Mouse (Mus musculus): Measurements from ENCODE around the gene Hist1h3i.
"Not testable (repeated sequence)": the region's sequence is repeated elsewhere in the genome, so short reads cannot be mapped to it uniquely, and the experiment has no call there.

The Hist1h3i gene

DNA sequence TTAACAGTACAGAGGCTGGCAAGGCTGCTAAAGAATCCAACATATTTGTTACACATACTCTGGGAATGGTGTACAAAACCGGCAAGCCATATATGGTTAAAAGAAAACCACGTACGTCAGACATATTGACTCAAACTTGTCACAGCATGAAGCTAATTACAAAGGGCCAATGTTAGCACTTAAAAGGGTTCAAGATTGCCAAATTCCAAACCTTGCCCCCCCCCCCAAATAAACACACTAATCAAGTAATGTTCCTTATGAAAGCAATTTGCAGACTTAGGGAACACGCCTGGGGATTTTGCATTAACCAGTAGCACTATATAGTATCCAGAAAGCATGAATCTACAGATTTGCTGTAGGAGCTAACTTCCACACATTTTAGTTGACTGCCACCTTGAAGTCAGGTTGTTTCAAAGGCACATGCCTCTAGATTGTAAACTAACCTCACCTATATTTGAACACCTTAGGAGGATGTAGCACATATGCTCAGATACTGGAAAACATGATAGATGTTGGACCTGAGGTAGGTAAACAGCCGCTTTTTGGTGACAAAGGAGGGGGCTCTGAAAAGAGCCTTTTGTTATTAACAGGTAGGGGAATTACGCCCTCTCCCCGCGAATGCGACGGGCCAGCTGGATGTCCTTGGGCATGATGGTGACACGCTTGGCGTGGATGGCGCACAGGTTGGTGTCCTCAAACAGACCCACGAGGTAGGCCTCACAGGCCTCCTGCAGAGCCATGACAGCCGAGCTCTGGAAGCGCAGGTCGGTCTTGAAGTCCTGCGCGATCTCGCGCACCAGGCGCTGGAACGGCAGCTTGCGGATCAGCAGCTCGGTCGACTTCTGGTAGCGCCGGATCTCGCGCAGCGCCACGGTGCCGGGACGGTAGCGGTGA, 562 bp downstream of the Hist1h3i start:
- not testable (repeated sequence) for DNase-seq (ENCODE audit: low read depth)

DNA sequence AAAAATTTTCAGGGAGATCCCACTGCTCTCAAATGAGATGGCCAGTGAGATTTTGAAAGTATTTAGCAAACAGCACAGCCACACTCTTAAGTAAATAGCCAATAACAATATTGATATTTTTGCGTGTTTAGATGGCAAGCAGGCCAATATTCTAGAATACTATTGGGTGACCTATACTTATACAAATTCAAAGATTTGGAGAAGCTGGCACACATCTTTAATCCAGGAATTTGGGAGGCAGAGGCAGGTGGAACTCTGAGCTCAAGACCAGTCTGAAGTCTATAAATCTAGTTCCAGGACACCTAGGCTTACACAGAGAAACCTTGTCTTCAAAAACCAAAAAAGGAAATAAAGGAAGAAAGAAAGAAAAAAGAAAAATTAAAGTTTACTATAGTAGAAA, 1.5 kb downstream of the Hist1h3i start:
- DNase-seq (ENCODE audit: low read depth) = no peak

DNA sequence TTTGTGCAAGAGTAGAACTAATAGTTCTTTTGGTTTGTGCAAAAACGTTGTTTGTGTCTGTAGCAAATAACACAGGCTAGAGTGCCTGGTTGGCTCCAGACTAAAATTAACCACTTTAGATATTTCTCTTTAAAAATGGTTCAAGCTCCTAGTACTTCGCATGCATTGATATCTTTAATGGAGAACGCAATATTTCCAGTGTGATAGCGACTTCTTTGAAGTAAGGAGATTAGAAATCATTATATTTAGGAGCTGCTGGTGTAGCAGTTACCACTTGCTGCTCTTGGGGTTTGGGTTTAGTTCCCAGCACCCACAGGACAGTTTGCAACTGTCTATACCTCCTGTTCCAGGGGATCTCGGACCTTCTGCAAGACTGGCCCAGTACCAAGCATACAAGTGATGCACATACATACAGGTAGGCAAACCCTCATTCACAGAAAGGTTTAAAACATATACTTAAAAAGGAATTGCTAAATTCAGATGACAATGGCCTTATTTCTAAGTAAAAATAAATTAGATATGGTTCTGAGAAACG, 2.1 kb downstream of the Hist1h3i start:
- no peak for DNase-seq (ENCODE audit: low read depth)

DNA sequence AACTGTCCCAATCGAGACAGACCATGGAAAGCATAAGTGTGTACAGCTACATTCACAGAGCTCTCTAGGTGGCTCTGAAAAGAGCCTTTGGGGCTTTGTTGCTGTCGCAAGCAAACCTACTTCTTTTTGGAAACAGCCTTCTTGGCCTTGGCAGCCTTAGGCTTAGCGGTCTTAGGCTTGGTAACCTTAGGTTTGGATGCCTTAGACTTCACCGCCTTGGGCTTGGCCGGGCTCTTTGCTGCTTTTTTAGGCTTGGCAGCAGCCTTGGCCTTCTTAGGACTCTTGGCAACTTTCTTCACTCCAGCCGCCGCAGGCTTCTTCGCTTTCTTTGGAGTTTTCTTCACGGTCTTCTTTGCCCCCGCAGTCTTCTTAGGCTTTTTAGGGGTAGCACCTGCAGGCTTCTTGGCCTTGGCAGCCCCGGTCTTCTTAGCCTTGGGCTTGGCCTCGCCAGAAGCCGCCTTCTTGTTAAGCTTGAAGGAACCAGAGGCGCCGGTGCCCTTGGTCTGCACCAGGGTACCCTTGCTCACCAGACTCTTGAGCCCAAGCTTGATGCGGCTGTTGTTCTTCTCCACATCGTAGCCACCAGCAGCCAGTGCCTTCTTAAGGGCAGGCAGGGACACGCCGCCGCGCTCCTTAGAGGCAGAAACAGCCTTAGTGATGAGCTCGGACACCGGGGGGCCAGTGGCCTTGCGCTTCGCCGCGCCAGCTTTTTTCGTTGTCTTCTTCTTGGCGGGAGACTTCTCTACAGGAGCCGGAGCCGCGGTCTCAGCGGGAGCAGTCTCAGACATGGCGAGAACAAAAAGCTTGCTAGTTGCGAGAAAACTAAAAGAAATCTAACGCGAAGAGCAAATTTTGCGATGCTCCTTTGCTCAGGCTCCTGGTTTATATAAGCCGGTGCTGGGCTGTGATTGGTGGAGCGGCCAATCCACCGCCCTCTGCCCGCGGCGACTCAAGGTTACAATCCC, 3.1 kb downstream of the Hist1h3i start, which contains the start of gene Hist1h1b:
Hist1h1b (minus strand) TSS at position 859 of the 965 bp plus-strand sequence.
- DNase-seq (ENCODE audit: low read depth) = peak; percentile 65

DNA sequence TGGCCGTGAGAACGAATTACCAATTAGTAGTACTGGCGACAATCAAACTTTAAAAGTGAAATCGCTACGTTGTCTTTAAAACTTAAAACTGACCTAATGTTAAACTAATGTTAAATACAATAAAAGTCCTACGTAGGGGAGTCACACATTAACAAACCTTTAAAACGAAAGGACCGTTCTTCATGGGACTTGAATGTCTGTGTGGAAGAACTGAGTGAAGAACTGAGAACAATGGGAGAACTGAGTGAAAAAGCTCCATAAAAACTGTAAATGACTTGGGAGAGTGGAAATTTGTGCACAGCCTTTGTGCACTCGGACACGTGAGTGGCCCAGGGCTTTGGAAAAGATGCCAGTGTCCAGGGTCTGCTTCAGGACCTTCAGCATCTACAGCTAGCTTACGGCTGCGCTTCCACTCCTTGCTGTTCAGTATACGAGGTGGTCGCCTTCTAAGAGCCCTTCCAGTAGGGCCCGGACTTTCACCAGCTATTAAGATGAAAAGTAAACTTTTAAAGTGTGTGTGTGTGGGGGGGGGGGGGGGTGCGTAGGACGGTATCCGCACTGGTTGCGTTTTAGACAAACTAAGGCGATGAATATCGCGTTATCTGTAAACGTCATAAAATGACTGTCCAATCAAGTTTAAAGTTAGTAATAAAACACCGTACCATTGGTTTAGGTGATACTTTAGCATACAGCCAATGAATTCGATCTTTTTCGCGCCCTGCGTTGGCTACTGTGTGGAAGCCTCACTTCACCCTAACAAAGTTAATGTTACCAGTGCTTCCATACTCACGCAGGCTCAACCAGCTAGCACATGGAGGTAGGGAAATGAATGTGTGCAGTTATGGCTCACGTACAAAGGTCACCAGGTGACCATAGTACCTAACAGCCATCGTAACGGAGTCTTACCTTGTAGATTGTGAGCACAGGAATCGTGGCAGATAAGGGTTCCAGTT, 4.1 kb downstream of the Hist1h3i start:
- peak; percentile 65 for DNase-seq (ENCODE audit: low read depth)

DNA sequence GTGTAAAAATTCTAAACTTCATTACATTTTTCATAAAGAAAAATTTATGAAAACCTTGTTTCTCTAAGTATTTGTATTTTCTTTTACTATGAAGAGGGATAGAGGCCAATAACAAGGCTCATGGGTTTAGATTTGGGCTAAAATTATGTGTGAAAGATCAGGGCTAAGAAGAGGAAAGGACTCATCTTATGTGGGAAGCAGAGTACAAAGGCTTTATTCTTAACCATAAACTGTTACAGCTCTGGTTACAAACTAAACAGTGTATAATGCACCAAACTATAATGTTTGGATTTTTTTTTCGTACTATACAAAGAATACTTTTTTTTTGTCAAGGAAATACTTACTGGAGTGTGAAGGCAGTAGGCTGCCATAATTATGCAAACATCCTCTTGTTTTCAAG, 27.5 kb downstream of the Hist1h3i start:
- no peak for DNase-seq (ENCODE audit: low read depth)

DNA sequence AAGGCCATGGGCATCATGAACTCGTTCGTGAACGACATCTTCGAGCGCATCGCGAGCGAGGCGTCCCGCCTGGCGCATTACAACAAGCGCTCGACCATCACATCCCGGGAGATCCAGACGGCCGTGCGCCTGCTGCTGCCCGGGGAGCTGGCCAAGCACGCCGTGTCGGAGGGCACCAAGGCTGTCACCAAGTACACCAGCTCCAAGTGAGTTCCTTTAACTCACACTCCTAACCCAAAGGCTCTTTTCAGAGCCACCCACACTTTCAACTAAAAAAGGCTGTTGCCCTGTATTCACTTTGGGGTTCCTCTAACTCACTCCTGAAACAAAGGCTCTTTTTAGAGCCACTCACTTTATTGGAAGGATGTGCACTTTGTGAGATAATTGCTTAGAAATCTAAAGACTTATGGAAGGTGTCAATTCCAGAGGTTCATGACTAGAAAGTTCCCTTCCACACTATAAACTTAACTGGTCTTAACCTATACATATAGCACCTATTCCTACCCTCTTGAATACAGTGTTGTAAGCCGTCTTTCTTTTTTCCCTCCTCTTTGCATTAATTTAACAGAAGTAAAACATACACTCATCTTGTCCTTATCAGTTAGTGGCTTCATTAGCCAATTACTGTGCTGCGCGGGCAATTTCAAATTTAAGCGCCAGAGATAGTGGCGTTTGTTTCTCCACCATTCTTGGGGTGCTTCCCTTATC, 28.7 kb downstream of the Hist1h3i start:
- peak; percentile 50 for DNase-seq (ENCODE audit: low read depth)

DNA sequence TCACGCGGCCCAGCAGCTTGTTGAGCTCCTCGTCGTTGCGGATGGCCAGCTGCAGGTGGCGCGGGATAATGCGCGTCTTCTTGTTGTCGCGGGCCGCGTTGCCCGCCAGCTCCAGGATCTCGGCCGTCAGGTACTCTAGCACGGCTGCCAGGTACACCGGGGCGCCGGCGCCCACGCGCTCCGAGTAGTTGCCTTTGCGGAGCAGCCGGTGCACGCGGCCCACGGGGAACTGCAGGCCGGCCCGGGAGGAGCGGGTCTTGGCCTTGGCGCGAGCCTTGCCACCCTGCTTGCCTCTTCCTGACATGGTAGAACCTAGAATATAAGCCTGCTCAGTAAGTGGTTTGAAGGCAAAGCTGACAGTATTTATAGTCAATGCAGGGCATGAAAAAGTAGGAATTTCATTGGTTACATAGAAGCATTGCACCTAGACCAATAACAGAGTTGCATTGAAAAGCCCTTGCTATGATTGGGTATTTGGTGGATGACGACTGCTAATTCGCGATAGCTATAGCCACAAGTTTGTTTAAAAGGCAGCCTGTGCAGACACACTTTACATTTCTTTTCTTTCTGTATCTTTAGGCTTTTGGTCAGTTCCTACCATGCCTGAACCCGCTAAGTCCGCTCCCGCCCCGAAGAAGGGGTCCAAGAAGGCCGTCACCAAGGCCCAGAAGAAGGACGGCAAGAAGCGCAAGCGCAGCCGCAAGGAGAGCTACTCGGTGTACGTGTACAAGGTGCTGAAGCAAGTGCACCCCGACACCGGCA, 29.5 kb downstream of the Hist1h3i start, which contains the start of the genes Hist1h2ak and Hist1h2bn:
Hist1h2ak (minus strand) TSS at position 304 of the 762 bp plus-strand sequence.
Hist1h2bn (plus strand) TSS at position 600 of the 762 bp plus-strand sequence.
- DNase-seq (ENCODE audit: low read depth) = peak; percentile 87

DNA sequence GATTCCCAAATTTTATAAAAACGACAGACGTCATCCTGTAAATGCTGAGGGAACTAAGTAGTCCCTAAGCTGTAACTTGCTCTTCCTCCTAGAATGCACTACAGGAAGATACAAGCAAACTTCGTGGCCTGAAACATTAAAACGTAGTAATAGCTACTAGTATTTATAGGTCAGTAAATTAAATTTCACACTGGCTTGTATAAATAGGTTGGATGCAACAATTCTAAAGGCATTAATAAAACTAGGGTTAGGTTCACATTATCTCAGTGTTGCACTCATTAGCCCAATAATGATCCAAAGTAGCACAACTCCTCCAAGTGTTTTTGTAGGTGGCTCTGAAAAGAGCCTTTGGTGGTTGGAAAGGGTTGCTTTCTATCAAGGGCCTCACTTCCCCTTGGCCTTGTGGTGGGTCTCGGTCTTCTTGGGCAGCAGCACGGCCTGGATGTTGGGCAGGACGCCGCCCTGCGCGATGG, 30.1 kb downstream of the Hist1h3i start:
- DNase-seq (ENCODE audit: low read depth) = no peak

DNA sequence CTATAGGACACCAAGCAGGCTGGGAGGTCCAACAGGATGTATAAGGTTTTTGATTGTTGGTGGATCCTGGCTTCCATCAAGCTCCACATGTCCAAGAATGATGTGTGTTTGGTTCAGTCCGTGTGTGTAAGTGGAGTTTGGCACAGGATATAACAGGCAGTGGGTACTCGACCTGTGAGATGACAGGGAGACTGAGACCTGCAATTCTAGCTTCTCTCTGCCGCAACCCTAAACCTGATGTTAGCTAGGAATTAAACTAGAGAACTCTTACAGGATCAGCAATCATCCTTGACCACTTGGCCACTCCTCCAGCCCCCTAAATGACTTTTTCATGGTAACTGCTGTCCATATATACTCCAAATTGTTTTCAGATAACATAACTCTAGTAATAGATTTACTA, 30.8 kb downstream of the Hist1h3i start:
- DNase-seq (ENCODE audit: low read depth) = no peak

DNA sequence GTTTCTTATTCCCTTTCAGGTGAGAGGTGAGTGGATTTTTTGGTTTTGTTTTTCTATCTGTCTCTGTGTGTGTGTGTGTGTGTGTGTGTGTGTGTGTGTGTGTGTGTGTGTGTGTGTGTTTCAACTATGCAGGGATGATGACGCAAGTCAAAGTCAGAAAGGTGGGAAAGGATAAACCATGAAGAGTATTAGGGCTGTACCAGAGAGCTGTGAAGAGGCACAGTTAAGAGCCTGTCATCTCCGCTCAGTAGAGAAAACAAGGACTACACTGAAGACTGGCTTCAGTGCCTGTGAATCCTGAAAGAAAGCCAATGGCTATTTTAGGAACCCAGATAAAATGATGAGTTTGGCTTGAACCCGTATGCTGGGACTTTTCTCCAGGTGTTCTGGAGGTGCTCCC, 31.3 kb downstream of the Hist1h3i start:
- no peak for DNase-seq (ENCODE audit: low read depth)

DNA sequence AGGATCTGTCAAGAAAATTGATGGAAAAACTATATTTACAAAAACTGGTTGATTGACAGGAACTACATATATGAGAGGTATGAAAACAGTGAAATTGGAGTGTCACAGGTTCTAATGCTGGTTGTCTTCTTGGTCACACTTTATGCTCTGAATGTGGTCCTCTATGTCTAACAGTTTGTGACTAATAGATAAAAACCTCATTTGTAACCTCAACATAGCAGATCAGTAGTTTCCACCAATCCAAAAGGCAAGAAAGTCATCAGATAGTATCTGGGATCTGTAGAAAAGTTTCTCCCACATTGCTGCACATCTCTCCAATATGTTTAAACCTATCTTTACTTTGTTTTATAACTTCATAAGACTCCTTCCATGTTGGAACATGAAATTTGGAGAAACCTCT, 31.8 kb downstream of the Hist1h3i start:
- no peak for DNase-seq (ENCODE audit: low read depth)

DNA sequence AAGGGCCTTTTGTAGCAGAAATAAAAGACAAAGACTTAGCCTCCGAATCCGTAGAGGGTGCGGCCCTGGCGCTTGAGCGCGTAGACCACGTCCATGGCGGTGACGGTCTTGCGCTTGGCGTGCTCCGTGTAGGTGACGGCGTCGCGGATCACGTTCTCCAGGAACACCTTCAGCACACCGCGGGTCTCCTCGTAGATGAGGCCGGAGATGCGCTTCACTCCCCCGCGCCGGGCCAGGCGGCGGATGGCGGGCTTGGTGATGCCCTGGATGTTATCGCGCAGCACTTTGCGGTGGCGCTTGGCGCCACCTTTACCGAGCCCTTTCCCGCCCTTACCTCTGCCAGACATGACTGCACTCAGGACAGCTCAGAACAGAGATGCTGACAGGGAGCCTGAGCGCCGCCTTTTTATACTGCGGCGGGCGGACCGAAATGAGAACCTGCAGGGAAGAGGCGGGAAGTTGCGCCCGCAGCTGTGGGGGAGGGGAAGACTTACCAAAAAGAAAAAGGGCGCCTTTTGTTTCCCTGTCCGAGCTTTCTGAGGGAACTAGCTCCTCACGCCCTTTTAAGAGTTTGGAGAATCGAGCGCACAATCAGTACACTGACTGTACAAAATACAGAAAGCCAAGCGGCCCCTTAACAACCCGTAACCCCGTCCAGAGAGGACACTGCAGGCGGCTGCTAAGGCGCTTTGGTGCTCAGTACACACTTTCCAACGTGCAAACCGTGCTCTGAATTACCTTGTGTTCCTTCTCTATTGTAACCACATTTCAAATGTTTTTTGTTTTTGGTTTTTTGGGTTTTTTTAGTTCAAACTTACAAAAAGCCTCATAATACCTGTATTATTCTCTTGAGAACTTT, 32.8 kb downstream of the Hist1h3i start, which contains the start of gene Hist1h4k:
Hist1h4k (minus strand) TSS at position 347 of the 859 bp plus-strand sequence.
- DNase-seq (ENCODE audit: low read depth) = peak; percentile 74

DNA sequence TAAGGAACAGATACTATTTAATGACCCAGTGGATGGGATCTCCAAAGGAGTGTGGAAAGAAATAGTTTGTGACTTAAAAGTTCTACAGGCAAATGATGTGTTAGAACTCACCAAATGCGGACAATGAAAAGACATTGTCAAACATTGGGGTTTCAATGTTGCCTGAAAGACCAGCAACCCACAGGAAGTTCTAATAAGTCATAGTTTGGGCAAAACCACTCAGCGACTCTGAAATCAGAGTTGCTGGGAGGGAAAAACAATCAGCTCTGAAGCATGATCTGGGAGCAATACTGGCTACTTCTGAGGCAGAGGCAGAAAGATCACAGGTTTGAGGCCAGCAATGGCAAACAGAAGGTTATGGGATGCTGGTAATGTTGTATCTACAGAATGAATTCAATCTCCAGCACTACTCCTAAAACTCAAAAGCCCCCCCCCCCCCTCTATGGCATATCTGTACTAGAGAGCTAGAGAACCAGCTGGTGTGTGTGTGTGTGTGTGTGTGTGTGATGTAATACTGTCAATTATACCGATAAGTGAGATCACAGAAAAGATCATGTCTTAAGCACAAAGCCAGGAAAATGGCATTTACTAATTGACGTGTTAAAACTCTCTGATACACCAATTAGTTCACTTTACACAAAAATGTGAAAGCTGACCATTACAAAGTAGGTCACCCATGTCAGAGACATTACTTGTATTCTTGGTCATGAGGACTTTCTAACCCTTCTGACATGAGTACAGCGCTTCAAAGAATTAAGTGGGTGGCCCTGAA, 33.6 kb downstream of the Hist1h3i start:
- DNase-seq (ENCODE audit: low read depth) = no peak

DNA sequence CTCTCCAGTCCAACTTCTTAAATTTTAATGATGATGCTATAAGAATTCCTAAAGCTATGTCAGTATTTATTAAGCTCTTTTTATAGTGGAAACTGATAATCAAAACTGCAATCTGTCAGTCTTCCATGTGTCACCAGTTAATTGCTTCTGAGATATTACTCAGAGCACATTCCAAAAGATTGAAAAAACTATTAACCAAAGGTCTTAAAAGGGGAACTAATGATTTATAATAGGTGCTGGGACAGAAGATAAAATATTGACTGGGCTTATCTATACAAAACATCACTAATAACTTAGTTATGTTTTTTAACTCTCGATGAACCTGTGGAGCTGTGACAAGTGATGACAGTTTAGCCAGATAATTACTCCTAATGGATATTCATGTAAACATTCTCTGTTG, 38.2 kb downstream of the Hist1h3i start:
- no peak for DNase-seq (ENCODE audit: low read depth)

DNA sequence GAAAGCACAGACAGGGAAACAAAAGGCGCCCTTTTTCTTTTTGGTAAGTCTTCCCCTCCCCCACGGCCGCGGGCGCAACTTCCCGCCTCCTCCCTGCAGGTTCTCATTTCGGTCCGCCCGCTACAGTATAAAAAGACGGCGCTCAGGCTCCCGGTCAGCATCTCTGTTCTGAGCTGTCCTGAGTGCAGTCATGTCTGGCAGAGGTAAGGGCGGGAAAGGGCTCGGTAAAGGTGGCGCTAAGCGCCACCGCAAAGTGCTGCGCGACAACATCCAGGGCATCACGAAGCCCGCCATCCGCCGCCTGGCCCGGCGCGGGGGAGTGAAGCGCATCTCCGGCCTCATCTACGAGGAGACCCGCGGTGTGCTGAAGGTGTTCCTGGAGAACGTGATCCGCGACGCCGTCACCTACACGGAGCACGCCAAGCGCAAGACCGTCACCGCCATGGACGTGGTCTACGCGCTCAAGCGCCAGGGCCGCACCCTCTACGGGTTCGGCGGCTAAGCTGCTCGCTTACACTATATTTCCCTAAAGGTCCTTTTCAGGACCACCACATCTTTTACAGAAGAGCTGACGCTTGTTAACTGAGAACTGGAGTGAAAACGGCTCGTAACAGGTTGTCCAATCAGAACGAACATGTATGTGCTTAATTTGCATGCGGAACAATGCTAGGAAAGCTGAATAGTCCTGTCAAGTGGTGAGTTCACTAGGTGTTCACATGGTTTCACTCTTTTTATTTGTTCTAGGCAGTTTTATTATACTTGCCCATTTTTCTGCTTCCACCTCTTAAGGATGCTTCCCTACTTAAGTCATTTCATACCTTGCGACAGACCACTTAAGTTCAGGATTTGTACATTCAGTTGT, 48.0 kb downstream of the Hist1h3i start, which contains the start of gene Hist1h4j:
Hist1h4j (plus strand) TSS at position 159 of the 862 bp plus-strand sequence.
- DNase-seq (ENCODE audit: low read depth) = peak; percentile 71

Data from c-Kit-positive CD71-negative TER-119-negative erythroid progenitor cells, embryonic 14.5 days (primary cell).